Mouse (Mus musculus): ENCODE measurements around the gene Gap43. TPM values are rescaled to one million over a fixed set of nuclear protein-coding genes. Genes with fewer than 3 reads are reported as not detected.

The Gap43 gene
- total RNA-seq, 2 experiments from 2014 or later: 0.24 to 0.78 TPM

Small RNA genes within 50 kb of the gene (microRNA-seq; reads per million reads assigned to microRNA genes)
- gene Mir6540 (ENCODE audit: borderline number of aligned reads in 2 of 2): 0.72 to 3.4 reads per million in 2 experiments

Measured in heart, postnatal 36 days (tissue).